Mouse (Mus musculus) thymus, adult 2 months (tissue): ENCODE measurements at regions not wholly inside any gene's neighbourhood (a gene's known extent, or its start where the extent isn't known, plus 50 kb on each side); places are given as distances from the start of the nearest gene placed in this dataset.

Experiments used
- CTCF ChIP-seq: fragments of 200-500 bp; IDR thresholded peaks from 2 replicates; pipeline ENCODE4 v1.5.1; 2012; ENCODE audit warnings: mild to moderate bottlenecking, control low read depth, low read length, moderate library complexity, borderline replicate concordance; ENCODE audit not compliant: control insufficient read depth, poor library complexity, insufficient read depth; ENCODE audit errors: extremely low read depth
- POLR2A ChIP-seq: fragments of 200-500 bp; IDR thresholded peaks from 2 replicates; pipeline ENCODE4 v1.6.1; 2012; ENCODE audit warnings: mild to moderate bottlenecking, low read length, control low read depth, moderate library complexity; ENCODE audit not compliant: control insufficient read depth, poor library complexity, insufficient read depth; ENCODE audit errors: extremely low read depth

GRCm38 (mm10) chr10:117573596-117573850 is 55.8 kb upstream of the Cpm start:
- TF ChIP-seq POLR2A, result no peak
- no peak for TF ChIP-seq CTCF
